Mouse (Mus musculus) liver, adult 2 months (tissue): ENCODE results near the gene Prdm10. TPM values are rescaled to one million over a fixed set of nuclear protein-coding genes. Genes with fewer than 3 reads are reported as not detected.

Experiments used
- DNase-seq: peaks from one replicate; pipeline ENCODE4 v3.0.0-alpha.2; 2011; ENCODE audit warnings: low read depth, low spot score; ENCODE audit errors: extremely low read depth
- H3K27ac ChIP-seq: fragments of 200-500 bp; replicated peaks from 2 replicates; pipeline ENCODE4 v1.5.1; 2012; ENCODE audit warnings: low read depth, mild to moderate bottlenecking, control low read depth, inconsistent platforms, low read length; ENCODE audit not compliant: insufficient read depth
- H3K27me3 ChIP-seq: fragments of 200-500 bp; 2 replicates; pipeline ENCODE4 v1.6.1; 2012; ENCODE audit warnings: mild to moderate bottlenecking, moderate library complexity, low read length, inconsistent platforms; ENCODE audit not compliant: control insufficient read depth, insufficient read depth
- H3K36me3 ChIP-seq: fragments of 200-500 bp; 2 replicates; pipeline ENCODE4 v1.6.1; 2012; ENCODE audit warnings: low read length, inconsistent platforms; ENCODE audit not compliant: control insufficient read depth, insufficient read depth
- H3K4me1 ChIP-seq: fragments of 200-500 bp; 2 replicates; pipeline ENCODE4 v1.6.1; 2011; ENCODE audit warnings: low read length; ENCODE audit not compliant: control insufficient read depth, insufficient read depth
- H3K4me3 ChIP-seq: fragments of 200-500 bp; 2 replicates; pipeline ENCODE4 v1.5.1; 2011; ENCODE audit warnings: low read depth, mild to moderate bottlenecking, control low read depth, low read length, moderate library complexity; ENCODE audit not compliant: insufficient read depth
- H3K79me2 ChIP-seq: fragments of 200-500 bp; 2 replicates; pipeline ENCODE4 v1.6.1; 2012; ENCODE audit warnings: inconsistent platforms, mild to moderate bottlenecking, low read length, moderate library complexity; ENCODE audit not compliant: control insufficient read depth, insufficient read depth
- H3K9ac ChIP-seq: fragments of 200-500 bp; 2 replicates; pipeline ENCODE4 v1.6.1; 2012; ENCODE audit warnings: low read depth, mild to moderate bottlenecking, control low read depth, inconsistent platforms, low read length
- CTCF ChIP-seq: fragments of 200-500 bp; IDR thresholded peaks from 2 replicates; pipeline ENCODE4 v1.5.1; 2011; ENCODE audit warnings: low read depth, low read length, control low read depth
- POLR2A ChIP-seq: fragments of 200-500 bp; IDR thresholded peaks from 2 replicates; pipeline ENCODE4 v1.6.1; 2011; ENCODE audit warnings: low read length, control low read depth; ENCODE audit not compliant: insufficient read depth; ENCODE audit errors: extremely low read depth
- WGBS: fragments of 180-500 bp; shearing (Covaris S2); methylation state at CpG from one replicate; pipeline ENCODE4 v1.1.7; 2018; 5-methylcytosine and 5-hydroxymethylcytosine counted together
- polyA plus RNA-seq: library from polyadenylated mRNA; depleted of rRNA; stranded (reverse); fragments of >200 nt; gene quantifications from 2 replicates; pipeline ENCODE4 v1.2.3, GENCODE M21; 2012
- total RNA-seq: library from RNA; depleted of rRNA; stranded (reverse); fragments of >200 nt; gene quantifications from 2 replicates; pipeline ENCODE4 v1.2.3, GENCODE M21; 2014

The Prdm10 gene
- total and polyA plus RNA-seq, 2 experiments: 2.7 to 4.8 TPM

DNA sequence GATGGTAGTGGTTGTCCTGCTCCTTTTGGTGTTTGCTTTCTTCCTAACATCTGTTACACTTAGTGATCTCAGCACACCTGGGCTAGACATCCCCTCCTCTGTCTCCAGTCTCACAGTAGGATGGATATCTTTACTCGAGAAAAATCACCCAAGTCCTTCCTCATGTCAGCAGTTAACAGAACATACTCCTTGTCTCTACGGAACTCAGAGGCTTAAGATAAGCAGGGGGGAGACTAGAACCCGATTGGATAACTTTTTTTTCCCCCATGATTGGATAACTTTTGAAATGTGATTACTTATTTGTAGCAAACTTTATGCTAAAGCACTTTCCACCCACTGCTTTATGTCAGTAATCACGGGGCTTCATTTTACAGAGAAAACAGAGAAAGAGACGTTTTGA, 28.7 kb downstream of the Prdm10 start:
- Histone ChIP-seq H3K27ac (no peak overlapping the region), H3K36me3 (no peaks in the 10 kb centered on the region), H3K4me1 (0 out of 2 replicates have a peak, but pooled peaks cover 2% of the 10 kb centered on the region), H3K9ac (no peak overlapping the region), H3K79me2 (peaks cover 16% of the 10 kb centered on the region), H3K27me3 (no peaks in the 10 kb centered on the region), H3K4me3 (no peak overlapping the region)
- no peak for DNase-seq
- 74% methylated on average over 5 of the region's 5 CpGs for WGBS
- TF ChIP-seq CTCF (no peak), POLR2A (no peak)

DNA sequence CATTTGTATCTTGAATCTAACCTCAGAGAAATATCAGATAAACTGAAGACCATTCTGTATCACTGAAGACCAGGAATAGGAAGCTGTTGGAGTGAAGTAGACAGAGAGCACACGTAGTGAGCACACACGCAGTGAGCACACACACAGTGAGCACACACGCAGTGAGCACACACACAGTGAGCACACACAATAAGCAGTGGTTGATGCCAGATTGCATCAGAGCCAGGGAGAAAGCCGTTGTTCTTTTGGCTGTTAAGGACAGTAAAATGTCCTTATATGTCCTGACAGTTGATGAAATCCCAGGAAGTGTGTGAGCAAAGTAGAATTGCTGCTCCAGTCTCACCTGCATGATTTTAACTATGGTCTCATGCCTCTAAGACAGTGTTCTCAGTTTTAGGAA, 30.3 kb downstream of the Prdm10 start:
- Histone ChIP-seq H3K4me3 (no peak overlapping the region), H3K9ac (no peak overlapping the region), H3K79me2 (peaks cover 16% of the 10 kb centered on the region), H3K36me3 (no peaks in the 10 kb centered on the region), H3K27me3 (no peaks in the 10 kb centered on the region), H3K4me1 (0 out of 2 replicates have a peak, but pooled peaks cover 2% of the 10 kb centered on the region), H3K27ac (no peak overlapping the region)
- DNase-seq: peak; percentile 55
- WGBS: 32% methylated on average over 4 of the region's 4 CpGs
- TF ChIP-seq CTCF (no peak), POLR2A (no peak)

DNA sequence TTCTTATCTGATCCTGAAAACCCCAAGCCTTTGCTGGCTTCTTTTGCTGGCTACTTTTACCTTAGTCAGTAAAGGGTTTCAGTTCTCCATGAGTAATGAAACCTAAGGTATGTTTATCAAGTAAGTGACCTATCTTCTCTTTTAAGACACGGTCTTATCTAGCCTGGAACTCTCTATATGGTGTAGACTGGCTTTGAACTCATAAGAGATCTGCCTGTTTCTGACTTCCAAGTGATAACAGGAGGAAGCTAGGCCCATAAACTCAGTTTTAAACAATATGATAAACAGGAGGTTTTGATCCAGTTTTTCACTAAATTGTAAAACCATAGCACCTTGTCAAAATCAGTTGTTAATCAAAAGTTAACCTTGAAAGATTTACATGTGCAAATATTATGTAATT, 33.5 kb downstream of the Prdm10 start:
- H3K27me3 ChIP-seq: no peaks in the 10 kb centered on the region
- DNase-seq: no peak
- H3K36me3 ChIP-seq: no peaks in the 10 kb centered on the region; the same call in 1 of the 2 replicates
- no peak for TF ChIP-seq POLR2A
- TF ChIP-seq CTCF: no peak
- H3K79me2 ChIP-seq: peaks cover under 1% of the 10 kb centered on the region; the same call in 1 of the 2 replicates
- no peaks in the 10 kb centered on the region for H3K4me1 ChIP-seq
- 82% methylated on average over 1 of the region's 1 CpGs for WGBS
- H3K27ac ChIP-seq: no peak overlapping the region
- H3K4me3 ChIP-seq: no peak overlapping the region
- no peak overlapping the region for H3K9ac ChIP-seq

DNA sequence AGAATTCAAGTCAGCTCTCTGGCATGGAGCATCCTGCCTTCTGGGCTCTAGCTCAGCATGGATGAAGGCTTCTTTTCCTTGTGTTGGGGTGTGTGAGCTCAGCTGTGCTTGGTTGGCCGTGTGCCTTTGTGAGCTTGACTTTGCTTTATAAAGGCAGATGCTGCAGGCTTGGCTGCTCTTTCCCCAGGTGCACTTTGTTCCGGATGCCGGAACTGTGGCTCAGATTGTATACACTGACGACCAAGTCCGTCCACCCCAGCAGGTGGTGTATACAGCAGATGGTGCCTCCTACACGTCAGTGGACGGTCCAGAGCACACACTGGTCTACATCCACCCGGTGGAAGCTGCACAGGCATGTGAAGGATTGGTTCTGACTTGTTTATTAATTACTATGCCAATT, 35.6 kb downstream of the Prdm10 start:
- 49% methylated on average over 8 of the region's 8 CpGs for WGBS
- no peak overlapping the region for H3K4me3 ChIP-seq
- no peaks in the 10 kb centered on the region; the same call in 1 of the 2 replicates for H3K79me2 ChIP-seq
- H3K27me3 ChIP-seq: no peaks in the 10 kb centered on the region
- H3K4me1 ChIP-seq: no peaks in the 10 kb centered on the region
- no peak overlapping the region for H3K9ac ChIP-seq
- H3K27ac ChIP-seq: no peak overlapping the region
- no peaks in the 10 kb centered on the region; the same call in 1 of the 2 replicates for H3K36me3 ChIP-seq
- DNase-seq: no peak
- no peak for TF ChIP-seq POLR2A
- TF ChIP-seq CTCF: no peak

DNA sequence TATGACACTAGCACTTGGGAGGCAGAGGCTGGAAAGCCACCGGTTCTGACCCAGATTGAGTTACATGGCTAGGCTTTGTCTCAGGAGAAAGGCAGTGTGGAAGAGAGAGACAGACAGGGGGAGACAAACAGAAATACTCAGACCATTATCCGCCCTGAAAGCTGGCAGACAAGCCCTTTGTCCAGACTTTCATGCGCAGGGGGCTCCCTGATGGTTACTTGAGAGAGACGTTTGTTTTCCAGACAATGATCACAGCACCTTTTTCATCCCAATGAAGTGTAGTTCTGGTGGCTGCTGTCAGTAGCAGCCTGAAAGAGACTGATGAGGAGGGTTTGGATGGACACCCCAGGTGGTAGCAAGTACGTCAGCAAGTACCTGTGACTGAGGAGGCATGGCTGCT, 38.6 kb downstream of the Prdm10 start:
- DNase-seq: no peak
- TF ChIP-seq CTCF (no peak), POLR2A (no peak)
- H3K4me3 ChIP-seq: no peak overlapping the region

DNA sequence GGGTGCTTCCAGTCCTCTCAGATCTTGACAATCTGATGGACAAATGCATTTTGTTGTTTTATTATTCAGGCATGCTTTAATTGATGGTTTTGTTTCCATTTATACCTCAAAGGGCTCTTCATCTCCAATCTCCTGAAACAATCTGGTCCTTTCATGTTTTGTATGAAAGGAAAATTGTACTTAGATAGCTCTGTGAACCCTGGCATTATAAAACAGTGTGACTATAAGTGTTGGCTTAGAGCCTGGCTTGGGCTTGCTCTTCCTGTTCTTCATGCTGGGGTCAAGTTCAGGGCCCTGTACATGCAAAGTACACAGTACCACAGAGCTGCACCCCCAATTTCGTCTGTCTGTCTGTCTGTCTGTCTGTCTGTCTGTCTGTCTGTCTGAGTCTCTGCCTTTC, 40.4 kb downstream of the Prdm10 start:
- TF ChIP-seq CTCF (no peak), POLR2A (no peak)
- Histone ChIP-seq H3K27ac (no peak overlapping the region), H3K9ac (no peak overlapping the region), H3K4me1 (no peaks in the 10 kb centered on the region), H3K79me2 (no peaks in the 10 kb centered on the region; the same call in 1 of the 2 replicates), H3K27me3 (no peaks in the 10 kb centered on the region), H3K36me3 (no peaks in the 10 kb centered on the region; the same call in 1 of the 2 replicates), H3K4me3 (no peak overlapping the region)
- peak; percentile 18 for DNase-seq
- 12% methylated on average over 1 of the region's 1 CpGs for WGBS

More for the DNA sequence above, 38.6 kb downstream of the Prdm10 start:
- 84% methylated on average over 5 of the region's 5 CpGs for WGBS
- no peaks in the 10 kb centered on the region for H3K4me1 ChIP-seq
- no peaks in the 10 kb centered on the region; the same call in 1 of the 2 replicates for H3K36me3 ChIP-seq
- H3K27me3 ChIP-seq: no peaks in the 10 kb centered on the region
- H3K9ac ChIP-seq: no peak overlapping the region
- no peak overlapping the region for H3K27ac ChIP-seq
- H3K79me2 ChIP-seq: no peaks in the 10 kb centered on the region; the same call in 1 of the 2 replicates
